Mouse (Mus musculus) ES-E14 (cell line): ENCODE results near the gene Thoc7. TPM values are rescaled to one million over a fixed set of nuclear protein-coding genes. Genes with fewer than 3 reads are reported as not detected.
A peak's percentile ranks its signal among the peaks of the same experiment; 100 is the strongest.

ENCODE experiments used
- DNase-seq: peaks from one replicate; pipeline ENCODE4 v3.0.0-alpha.2; 2013; ENCODE audit warnings: low read depth, low spot score
- H3K27ac ChIP-seq: 2 replicates; pipeline ENCODE4 v1.5.1; 2012; ENCODE audit warnings: low read depth, mild to moderate bottlenecking, low read length, moderate library complexity, mixed read lengths; ENCODE audit not compliant: poor library complexity, insufficient read depth, severe bottlenecking
- H3K36me3 ChIP-seq: 2 replicates; pipeline ENCODE4 v1.6.1; 2012; ENCODE audit warnings: mild to moderate bottlenecking, low read length, moderate library complexity, mixed read lengths; ENCODE audit not compliant: control insufficient read depth, poor library complexity, insufficient read depth, severe bottlenecking
- H3K4me1 ChIP-seq, 2 experiments: fragments of 150-350 bp in 1 of 2; sonication (generic) in 1 of 2; 2 replicates each; pipeline ENCODE4 v1.6.1; 2012; ENCODE audit warnings: low read length in 2 of 2, mild to moderate bottlenecking in 1 of 2, mixed read lengths in 1 of 2; ENCODE audit not compliant: control insufficient read depth in 2 of 2, insufficient read depth in 2 of 2, poor library complexity in 1 of 2
- H3K4me3 ChIP-seq, 2 experiments: fragments of 150-350 bp in 1 of 2; sonication (generic) in 1 of 2; 2 replicates each; pipeline ENCODE4 v1.5.1; 2012; ENCODE audit warnings: low read length in 2 of 2, low read depth in 1 of 2, mild to moderate bottlenecking in 1 of 2, mixed read lengths in 1 of 2; ENCODE audit not compliant: insufficient read depth in 1 of 2, poor library complexity in 1 of 2, severe bottlenecking in 1 of 2
- H3K9ac ChIP-seq: 2 replicates; pipeline ENCODE4 v1.6.1; 2012; ENCODE audit warnings: low read depth, mild to moderate bottlenecking, low read length, mixed read lengths; ENCODE audit not compliant: poor library complexity, insufficient read depth, severe bottlenecking
- H3K9me3 ChIP-seq: fragments of 150-350 bp; sonication (generic); 2 replicates; pipeline ENCODE4 v1.6.1; 2012; ENCODE audit warnings: low read depth, mild to moderate bottlenecking, low read length; ENCODE audit not compliant: control insufficient read depth, insufficient read depth
- CHD2 ChIP-seq: IDR thresholded peaks from 2 replicates; pipeline ENCODE4 v1.6.1; 2014; ENCODE audit warnings: mild to moderate bottlenecking, low read depth, low read length, inconsistent platforms
- HCFC1 ChIP-seq: IDR thresholded peaks from 2 replicates; pipeline ENCODE4 v1.6.1; 2012; ENCODE audit warnings: low read length, inconsistent platforms, borderline replicate concordance; ENCODE audit not compliant: insufficient read depth
- MAFK ChIP-seq: IDR thresholded peaks from 2 replicates; pipeline ENCODE4 v1.6.1; 2014; ENCODE audit warnings: mild to moderate bottlenecking, low read depth, low read length, inconsistent platforms; ENCODE audit not compliant: insufficient read depth
- ZC3H11A ChIP-seq: IDR thresholded peaks from 2 replicates; pipeline ENCODE4 v1.6.1; 2012; ENCODE audit warnings: low read depth, mild to moderate bottlenecking, inconsistent platforms, low read length, borderline replicate concordance
- ZNF384 ChIP-seq: IDR thresholded peaks from 2 replicates; pipeline ENCODE4 v1.6.1; 2012; ENCODE audit warnings: low read depth, low read length, inconsistent platforms
- in situ Hi-C, 2 experiments: fragments of 600-800 bp; cut with MboI; formaldehyde crosslinking; loops; one replicate each; pipeline ENCODE4 v1.15.1; 2025; ENCODE audit warnings: low sequenced_read_pairs in 2 of 2, inconsistent platforms in 1 of 2; ENCODE audit not compliant: unreplicated experiment in 2 of 2
- total RNA-seq: library from RNA; depleted of rRNA; stranded (reverse); fragments of 300-350 nt; gene quantifications from 2 replicates; pipeline ENCODE4 v1.2.3, GENCODE M21; 2012; rRNA removed

The Thoc7 gene
- 58.1 and 66.7 TPM in 2 replicates for total RNA-seq

DNA sequence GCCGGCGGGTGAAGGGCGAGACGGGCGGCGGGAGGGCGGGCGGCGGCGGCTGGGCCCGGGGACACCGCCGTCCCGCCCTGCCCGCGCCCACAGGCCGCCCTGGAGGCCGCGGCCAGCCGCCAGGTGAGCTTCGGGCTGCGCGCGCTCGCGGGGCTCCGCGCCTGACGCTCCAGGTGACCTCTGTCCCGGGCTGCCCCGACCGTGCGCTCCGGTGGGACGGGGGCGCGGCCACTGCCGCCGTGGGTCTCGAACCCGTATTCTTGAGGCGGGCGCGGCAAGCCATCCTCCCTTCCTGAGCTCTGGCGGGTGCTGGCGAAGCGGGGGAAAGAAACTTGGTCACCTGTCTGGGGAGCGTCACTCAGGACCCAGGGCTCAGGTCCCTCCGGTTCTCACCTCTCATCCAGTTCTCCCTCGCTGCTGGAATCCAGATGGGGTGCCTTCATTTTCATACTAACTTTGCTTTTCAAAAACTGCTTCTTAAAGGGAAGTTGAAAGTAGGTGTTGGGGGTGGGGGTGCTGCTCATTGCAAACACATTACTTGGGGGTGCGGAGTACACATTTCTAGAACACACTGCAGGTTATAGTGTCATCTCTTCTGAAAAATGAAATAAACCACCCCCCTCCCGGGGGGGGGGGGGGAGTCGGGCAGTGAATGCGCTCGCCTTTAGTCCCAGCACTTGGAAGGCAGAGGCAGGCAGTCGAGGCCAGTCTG lies at the start of gene Thoc7, which contains the start of gene Atxn7:
Gene Thoc7, minus strand, starts transcription at position 452 of the 712 bp plus-strand sequence.
Gene Atxn7, plus strand, starts transcription at position 40 of the 712 bp plus-strand sequence.
- 0 out of 4 replicates have a peak, but pooled peaks cover 0 to 2% of the 10 kb centered on the region in 2 experiments for H3K4me1 ChIP-seq
- H3K27ac ChIP-seq, result peak within 1 kb of the TSS; percentile 55; the same call in 1 of the 2 replicates
- peak; percentile 20 for DNase-seq
- in situ Hi-C loops, result no loop called here
- peaks cover 2% of the 10 kb centered on the region; the same call in 1 of the 2 replicates for H3K9me3 ChIP-seq
- peak within 1 kb of the TSS; percentile 82 to 92 for H3K4me3 ChIP-seq
- no peaks in the 10 kb centered on the region for H3K36me3 ChIP-seq
- TF ChIP-seq HCFC1 (no peak), MAFK (no peak), ZNF384 (no peak), CHD2 (no peak), ZC3H11A (no peak)
- peak within 1 kb of the TSS; percentile 92 for H3K9ac ChIP-seq

DNA sequence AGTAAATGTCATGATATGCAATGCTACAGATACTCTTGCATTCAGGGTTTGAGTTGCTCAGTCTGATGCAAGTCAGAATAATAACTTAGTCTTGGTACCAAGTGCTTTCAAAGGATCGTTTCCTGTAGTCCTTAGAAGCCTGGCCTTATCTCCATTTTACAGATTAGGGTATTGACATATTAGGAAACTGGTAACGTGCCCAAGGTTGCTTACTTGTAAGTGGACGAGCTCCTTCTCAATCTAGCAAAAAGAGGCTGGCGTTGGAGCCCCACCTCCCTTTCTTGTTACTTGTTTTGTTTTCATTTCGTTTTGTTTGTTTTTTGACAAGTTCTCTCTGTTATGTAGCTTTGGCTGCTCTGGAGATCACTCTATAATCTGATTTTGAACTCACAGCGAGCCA lies 48.1 kb upstream of the Thoc7 start:
- no peaks in the 10 kb centered on the region; a peak in 1 of 4 replicates for H3K4me1 ChIP-seq
- H3K9ac ChIP-seq, result no peak overlapping the region
- no peak overlapping the region for H3K4me3 ChIP-seq
- no peak overlapping the region for H3K27ac ChIP-seq
- no peaks in the 10 kb centered on the region for H3K36me3 ChIP-seq
- no peaks in the 10 kb centered on the region for H3K9me3 ChIP-seq
- DNase-seq, result no peak
- in situ Hi-C loops, result no loop called here
- TF ChIP-seq ZNF384, result no peak
- TF ChIP-seq ZC3H11A, result no peak
- TF ChIP-seq MAFK, result no peak
- no peak for TF ChIP-seq HCFC1
- TF ChIP-seq CHD2, result no peak

DNA sequence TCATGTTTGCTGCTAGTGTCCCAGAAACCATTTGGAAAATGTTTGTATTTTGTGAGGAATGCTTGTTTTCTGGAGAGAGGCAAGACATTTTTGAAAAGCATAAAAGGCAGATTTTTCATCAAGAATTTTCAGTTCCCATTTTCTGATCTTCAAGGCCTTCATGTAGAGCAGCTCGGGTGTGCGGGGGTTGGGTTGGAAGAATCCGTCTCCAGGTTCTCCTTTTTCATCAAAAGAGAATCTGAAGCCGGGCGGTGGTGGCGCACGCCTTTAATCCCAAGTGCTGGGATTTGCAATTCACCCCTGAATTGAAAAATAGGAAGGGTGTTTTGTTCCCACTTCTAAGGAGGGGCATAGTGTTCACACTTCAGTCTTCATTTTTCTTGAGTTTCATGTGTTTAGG lies 41.1 kb upstream of the Thoc7 start:
- Histone ChIP-seq H3K27ac (no peak overlapping the region), H3K9ac (no peak overlapping the region), H3K4me3 (no peak overlapping the region), H3K4me1 (no peaks in the 10 kb centered on the region), H3K36me3 (no peaks in the 10 kb centered on the region), H3K9me3 (no peaks in the 10 kb centered on the region)
- in situ Hi-C loops, result no loop called here
- no peak for TF ChIP-seq HCFC1
- no peak for DNase-seq

DNA sequence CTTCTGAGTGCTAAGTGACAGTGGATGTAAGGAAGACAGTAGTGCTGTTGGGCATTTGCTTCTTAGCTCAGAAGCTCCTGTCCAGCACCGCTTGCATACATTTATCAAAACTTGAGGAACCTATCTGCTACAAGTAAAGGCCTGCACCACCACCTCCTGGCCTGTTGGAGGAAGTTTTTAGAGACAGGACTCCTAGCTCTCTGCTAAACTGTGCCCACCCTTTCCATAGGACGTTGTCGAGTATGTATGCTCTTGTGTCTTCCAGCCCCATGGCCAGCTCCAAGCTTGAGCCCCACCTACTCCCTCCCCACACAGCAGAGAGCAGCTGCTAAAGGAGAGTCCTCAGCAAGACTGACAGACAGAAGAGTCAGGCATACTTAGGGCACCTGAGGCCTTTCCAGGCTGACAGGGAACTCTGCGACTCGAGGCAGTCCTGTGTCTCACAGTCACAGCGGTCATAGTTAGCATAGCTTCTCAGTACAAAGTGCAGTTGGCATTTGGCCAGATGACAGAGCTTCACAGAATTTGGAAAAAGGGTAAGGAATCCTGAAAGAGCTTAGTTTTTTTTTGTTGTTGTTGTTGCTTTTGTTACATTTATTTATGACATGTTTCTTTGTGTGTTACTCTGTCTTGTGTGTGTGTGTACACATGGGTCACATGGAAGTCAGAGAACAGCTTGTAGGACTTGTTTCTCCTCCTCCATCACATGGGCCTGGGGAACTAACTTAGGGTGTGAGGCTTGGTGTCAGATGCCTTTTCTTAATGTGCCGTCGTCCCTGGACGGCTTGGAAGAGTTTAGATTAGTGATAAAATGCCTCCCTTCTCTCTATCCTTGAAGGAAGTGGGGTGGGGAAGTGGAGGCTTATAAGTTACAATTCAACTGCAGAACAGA lies 33.8 kb upstream of the Thoc7 start:
- in situ Hi-C loops, result no loop called here
- Histone ChIP-seq H3K36me3 (no peaks in the 10 kb centered on the region), H3K27ac (no peak overlapping the region), H3K4me1 (0 out of 4 replicates have a peak, but pooled peaks cover 0 to 1% of the 10 kb centered on the region in 2 experiments), H3K4me3 (no peak overlapping the region), H3K9ac (no peak overlapping the region), H3K9me3 (no peaks in the 10 kb centered on the region)
- TF ChIP-seq MAFK (no peak), ZNF384 (no peak), ZC3H11A (no peak), HCFC1 (no peak), CHD2 (no peak)
- no peak for DNase-seq
